Mouse (Mus musculus): ENCODE measurements around the gene Spin2-ps6.
"Not testable (repeated sequence)": the region's sequence is repeated elsewhere in the genome, so short reads cannot be mapped to it uniquely, and the experiment has no call there.

The Spin2-ps6 gene

GRCm38 (mm10) chrX:33234569-33234968, at the start of gene Spin2-ps6:
Gene Spin2-ps6, plus strand, starts transcription at chrX:33234869.
- not testable (repeated sequence) for DNase-seq (ENCODE audit: low read depth)

All from NIH3T3 (cell line).